Mouse (Mus musculus) lung, adult 2 months (tissue): Measurements from ENCODE around the gene Eml3.

Experiments used
- CTCF ChIP-seq: fragments of 200-500 bp; IDR thresholded peaks from 2 replicates; pipeline ENCODE4 v1.5.1; 2011; ENCODE audit warnings: mild to moderate bottlenecking, low read length, control low read depth; ENCODE audit not compliant: insufficient read depth
- POLR2A ChIP-seq: fragments of 200-500 bp; IDR thresholded peaks from 2 replicates; pipeline ENCODE4 v1.6.1; 2011; ENCODE audit warnings: low read depth, mild to moderate bottlenecking, control low read depth, low read length, borderline replicate concordance; ENCODE audit errors: extremely low read depth

DNA sequence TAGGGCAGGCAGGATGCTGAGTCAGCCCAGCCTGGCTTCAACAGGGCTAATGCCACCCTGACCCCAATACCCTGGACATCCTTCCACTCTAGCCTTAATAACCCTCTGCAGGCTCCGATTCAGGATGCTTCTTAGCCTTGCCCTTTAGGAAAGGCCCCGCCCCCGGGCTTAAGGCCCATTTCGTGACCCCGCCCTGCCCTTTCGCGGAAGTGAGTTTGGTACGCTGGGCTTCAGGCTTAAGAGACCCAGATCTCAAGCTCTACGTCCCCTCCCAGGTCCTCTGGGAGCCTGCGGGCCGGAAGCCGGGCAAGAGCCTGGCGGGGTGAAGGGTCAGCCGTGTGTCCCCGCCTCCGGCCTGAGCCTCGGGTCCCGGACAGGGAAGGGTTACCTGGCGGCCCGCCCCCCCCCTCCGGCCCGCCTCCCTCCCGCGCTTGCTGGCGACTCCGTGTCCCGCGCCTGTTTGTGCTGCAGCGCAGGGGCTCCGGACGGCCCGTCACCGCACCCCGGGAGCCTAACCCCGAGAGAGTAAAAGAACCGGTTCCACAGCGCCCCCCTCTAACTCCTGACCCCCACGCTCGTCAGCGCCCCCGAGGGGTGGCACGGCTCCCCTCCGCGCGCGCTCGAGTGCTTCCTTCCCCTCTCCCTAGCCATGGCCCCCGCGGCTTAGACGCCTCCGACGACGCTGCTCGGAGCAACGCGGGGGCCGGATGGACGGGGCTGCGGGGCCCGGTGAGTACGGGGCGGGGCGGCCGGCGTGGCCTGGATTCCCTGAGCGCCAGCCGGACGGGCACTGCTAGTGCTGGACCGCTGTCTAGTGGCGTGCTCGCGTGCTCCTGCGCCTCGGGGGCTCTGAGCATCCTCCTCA, at the start of gene Eml3, which contains the start of gene Rom1:
- TF ChIP-seq CTCF (no peak), POLR2A (0 out of 2 replicates have a peak, but pooled peaks have one; percentile 37)
